Mouse (Mus musculus): ENCODE measurements around the gene Ranbp2. TPM values are rescaled to one million over a fixed set of nuclear protein-coding genes. Genes with fewer than 3 reads are reported as not detected.

Gene Ranbp2
- polyA plus RNA-seq (2015; fragmentation: Nextera tagmentation; extraction: Ambion mirVana) = 12.5 and 14.1 TPM in 2 replicates

- peak within 1 kb of the TSS; percentile 94 for H3K9ac ChIP-seq (ENCODE audit: low read depth, low read length)
Measured at GRCm38 (mm10) chr10:58446384-58447279, at the start of gene Ranbp2. Gene Ranbp2, plus strand, starts transcription at chr10:58446920.

GRCm38 (mm10) chr10:58398941-58399340 lies 47.8 kb upstream of the Ranbp2 start:
- Histone ChIP-seq H3K36me3 (ENCODE audit: control insufficient read depth, insufficient read depth, low read length) (peaks cover 3% of the 10 kb centered on the region; the same call in 1 of the 2 replicates), H3K4me1 (ENCODE audit: control insufficient read depth, insufficient read depth, low read depth, low read length) (no peaks in the 10 kb centered on the region; the same call in 1 of the 2 replicates), H3K4me3 (ENCODE audit: low read length) (no peak overlapping the region), H3K9me3 (ENCODE audit: control insufficient read depth, low read length) (no peaks in the 10 kb centered on the region), H3K4me2 (ENCODE audit: low read length) (no peak overlapping the region), H3K27me3 (replicated peaks; ENCODE audit: control insufficient read depth, insufficient read depth, low read length) (no peaks in the 10 kb centered on the region), H3K9ac (ENCODE audit: low read depth, low read length) (no peak overlapping the region), H3K27ac (ENCODE audit: low read depth, low read length) (no peak overlapping the region)
- no peak for ATAC-seq
- 95% methylated on average over 8 of the region's 8 CpGs for WGBS

More at GRCm38 (mm10) chr10:58446384-58447279, at the start of gene Ranbp2:
- Histone ChIP-seq H3K9me3 (ENCODE audit: control insufficient read depth, low read length) (no peaks in the 10 kb centered on the region), H3K4me1 (ENCODE audit: control insufficient read depth, insufficient read depth, low read depth, low read length) (peaks cover 9% of the 10 kb centered on the region), H3K27ac (ENCODE audit: low read depth, low read length) (peak within 1 kb of the TSS; percentile 96), H3K4me2 (ENCODE audit: low read length) (peak within 1 kb of the TSS; percentile 83), H3K36me3 (ENCODE audit: control insufficient read depth, insufficient read depth, low read length) (no peaks in the 10 kb centered on the region), H3K4me3 (ENCODE audit: low read length) (peak within 1 kb of the TSS; percentile 100), H3K27me3 (replicated peaks; ENCODE audit: control insufficient read depth, insufficient read depth, low read length) (no peaks in the 10 kb centered on the region)
- WGBS = under 1% methylated on average over 91 of the region's 91 CpGs
- peak; percentile 99 for ATAC-seq

GRCm38 (mm10) chr10:58401838-58402237 lies 44.9 kb upstream of the Ranbp2 start:
- no peak overlapping the region for H3K4me2 ChIP-seq (ENCODE audit: low read length)
- no peak for ATAC-seq
- no peak overlapping the region for H3K4me3 ChIP-seq (ENCODE audit: low read length)
- peaks cover 3% of the 10 kb centered on the region; the same call in 1 of the 2 replicates for H3K36me3 ChIP-seq (ENCODE audit: control insufficient read depth, insufficient read depth, low read length)
- 91% methylated on average over 3 of the region's 3 CpGs for WGBS
- no peak overlapping the region for H3K9ac ChIP-seq (ENCODE audit: low read depth, low read length)
- H3K9me3 ChIP-seq (ENCODE audit: control insufficient read depth, low read length) = no peaks in the 10 kb centered on the region
- no peak overlapping the region for H3K27ac ChIP-seq (ENCODE audit: low read depth, low read length)
- H3K27me3 ChIP-seq (replicated peaks; ENCODE audit: control insufficient read depth, insufficient read depth, low read length) = no peaks in the 10 kb centered on the region
- H3K4me1 ChIP-seq (ENCODE audit: control insufficient read depth, insufficient read depth, low read depth, low read length) = no peaks in the 10 kb centered on the region

- Histone ChIP-seq H3K4me1 (ENCODE audit: control insufficient read depth, insufficient read depth, low read depth, low read length) (no peaks in the 10 kb centered on the region), H3K4me2 (ENCODE audit: low read length) (no peak overlapping the region), H3K36me3 (ENCODE audit: control insufficient read depth, insufficient read depth, low read length) (0 out of 2 replicates have a peak, but pooled peaks cover 4% of the 10 kb centered on the region), H3K9ac (ENCODE audit: low read depth, low read length) (no peak overlapping the region), H3K4me3 (ENCODE audit: low read length) (no peak overlapping the region), H3K9me3 (ENCODE audit: control insufficient read depth, low read length) (no peaks in the 10 kb centered on the region), H3K27ac (ENCODE audit: low read depth, low read length) (no peak overlapping the region), H3K27me3 (replicated peaks; ENCODE audit: control insufficient read depth, insufficient read depth, low read length) (no peaks in the 10 kb centered on the region)
- ATAC-seq = no peak
- WGBS = 92% methylated on average over 6 of the region's 6 CpGs
Measured at GRCm38 (mm10) chr10:58404639-58405038, 42.1 kb upstream of the Ranbp2 start.

- Histone ChIP-seq H3K4me2 (ENCODE audit: low read length) (no peak overlapping the region), H3K9me3 (ENCODE audit: control insufficient read depth, low read length) (no peaks in the 10 kb centered on the region), H3K27me3 (replicated peaks; ENCODE audit: control insufficient read depth, insufficient read depth, low read length) (no peaks in the 10 kb centered on the region), H3K4me1 (ENCODE audit: control insufficient read depth, insufficient read depth, low read depth, low read length) (no peaks in the 10 kb centered on the region), H3K4me3 (ENCODE audit: low read length) (no peak overlapping the region), H3K9ac (ENCODE audit: low read depth, low read length) (no peak overlapping the region), H3K27ac (ENCODE audit: low read depth, low read length) (no peak overlapping the region), H3K36me3 (ENCODE audit: control insufficient read depth, insufficient read depth, low read length) (peaks cover 7% of the 10 kb centered on the region)
- WGBS = 86% methylated on average over 4 of the region's 4 CpGs
- no peak for ATAC-seq
Measured at GRCm38 (mm10) chr10:58405285-58405948, 41.3 kb upstream of the Ranbp2 start.

- no peaks in the 10 kb centered on the region for H3K4me1 ChIP-seq (ENCODE audit: control insufficient read depth, insufficient read depth, low read depth, low read length)
- 86% methylated on average over 2 of the region's 2 CpGs for WGBS
- H3K9me3 ChIP-seq (ENCODE audit: control insufficient read depth, low read length) = no peaks in the 10 kb centered on the region
- peaks cover 9% of the 10 kb centered on the region for H3K36me3 ChIP-seq (ENCODE audit: control insufficient read depth, insufficient read depth, low read length)
- H3K27ac ChIP-seq (ENCODE audit: low read depth, low read length) = no peak overlapping the region
- H3K9ac ChIP-seq (ENCODE audit: low read depth, low read length) = no peak overlapping the region
- no peak overlapping the region for H3K4me3 ChIP-seq (ENCODE audit: low read length)
- H3K27me3 ChIP-seq (replicated peaks; ENCODE audit: control insufficient read depth, insufficient read depth, low read length) = no peaks in the 10 kb centered on the region
- H3K4me2 ChIP-seq (ENCODE audit: low read length) = no peak overlapping the region
- no peak for ATAC-seq
Measured at GRCm38 (mm10) chr10:58405949-58406305, 40.8 kb upstream of the Ranbp2 start.

- ATAC-seq = no peak
- H3K4me1 ChIP-seq (ENCODE audit: control insufficient read depth, insufficient read depth, low read depth, low read length) = no peaks in the 10 kb centered on the region
- H3K9ac ChIP-seq (ENCODE audit: low read depth, low read length) = no peak overlapping the region
- no peaks in the 10 kb centered on the region for H3K27me3 ChIP-seq (replicated peaks; ENCODE audit: control insufficient read depth, insufficient read depth, low read length)
- H3K4me2 ChIP-seq (ENCODE audit: low read length) = no peak overlapping the region
- H3K27ac ChIP-seq (ENCODE audit: low read depth, low read length) = no peak overlapping the region
- H3K9me3 ChIP-seq (ENCODE audit: control insufficient read depth, low read length) = no peaks in the 10 kb centered on the region
- peaks cover 23% of the 10 kb centered on the region for H3K36me3 ChIP-seq (ENCODE audit: control insufficient read depth, insufficient read depth, low read length)
- no peak overlapping the region for H3K4me3 ChIP-seq (ENCODE audit: low read length)
- 88% methylated on average over 4 of the region's 4 CpGs for WGBS
Measured at GRCm38 (mm10) chr10:58412331-58412730, 34.4 kb upstream of the Ranbp2 start.

- Histone ChIP-seq H3K27ac (ENCODE audit: low read depth, low read length) (no peak overlapping the region), H3K27me3 (replicated peaks; ENCODE audit: control insufficient read depth, insufficient read depth, low read length) (no peaks in the 10 kb centered on the region), H3K36me3 (ENCODE audit: control insufficient read depth, insufficient read depth, low read length) (peaks cover 23% of the 10 kb centered on the region), H3K9ac (ENCODE audit: low read depth, low read length) (no peak overlapping the region), H3K4me3 (ENCODE audit: low read length) (no peak overlapping the region), H3K9me3 (ENCODE audit: control insufficient read depth, low read length) (no peaks in the 10 kb centered on the region), H3K4me2 (ENCODE audit: low read length) (no peak overlapping the region), H3K4me1 (ENCODE audit: control insufficient read depth, insufficient read depth, low read depth, low read length) (no peaks in the 10 kb centered on the region)
- no peak for ATAC-seq
Measured at GRCm38 (mm10) chr10:58412852-58413251, 33.9 kb upstream of the Ranbp2 start.

- 94% methylated on average over 3 of the region's 3 CpGs for WGBS
- Histone ChIP-seq H3K4me1 (ENCODE audit: control insufficient read depth, insufficient read depth, low read depth, low read length) (no peaks in the 10 kb centered on the region), H3K4me3 (ENCODE audit: low read length) (no peak overlapping the region), H3K4me2 (ENCODE audit: low read length) (no peak overlapping the region), H3K36me3 (ENCODE audit: control insufficient read depth, insufficient read depth, low read length) (peaks cover 13% of the 10 kb centered on the region; the same call in 1 of the 2 replicates), H3K27me3 (replicated peaks; ENCODE audit: control insufficient read depth, insufficient read depth, low read length) (no peaks in the 10 kb centered on the region), H3K9ac (ENCODE audit: low read depth, low read length) (no peak overlapping the region), H3K9me3 (ENCODE audit: control insufficient read depth, low read length) (no peaks in the 10 kb centered on the region), H3K27ac (ENCODE audit: low read depth, low read length) (no peak overlapping the region)
- ATAC-seq = no peak
Measured at GRCm38 (mm10) chr10:58416702-58417101, 30.0 kb upstream of the Ranbp2 start.
